Mouse (Mus musculus): ENCODE measurements at regions not wholly inside any gene's neighbourhood (a gene's known extent, or its start where the extent isn't known, plus 50 kb on each side); places are given as distances from the start of the nearest gene placed in this dataset.

DNA sequence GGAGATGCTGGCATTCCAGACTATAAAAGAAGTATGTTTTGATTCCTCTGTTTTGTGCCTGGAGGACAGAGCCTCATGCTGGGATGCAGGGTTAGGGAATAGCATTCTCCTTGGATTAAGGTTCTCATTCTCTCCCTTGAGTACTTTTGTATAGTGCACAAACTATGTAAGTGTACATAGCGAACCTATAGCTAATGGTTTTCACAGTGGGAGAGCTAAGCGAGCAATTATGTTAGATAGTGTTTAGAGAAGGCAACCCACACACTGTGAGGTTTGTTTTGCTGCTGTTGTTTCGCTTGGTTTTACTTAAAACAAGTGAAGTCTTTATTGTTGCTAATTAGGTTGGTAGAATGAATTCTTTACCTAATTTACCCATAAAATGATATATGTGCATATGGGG lies 266.2 kb downstream of the 1700017N19Rik start:
- no peaks in the 10 kb centered on the region for H3K4me1 ChIP-seq (ENCODE audit: control insufficient read depth, insufficient read depth, low read length)
- no peaks in the 10 kb centered on the region for H3K36me3 ChIP-seq (ENCODE audit: control insufficient read depth, insufficient read depth, low read length)
- ATAC-seq (ENCODE audit: low FRiP score) (no peak), DNase-seq (ENCODE audit: low spot score, missing footprints) (no peak)
- 66% methylated on average over 3 of the region's 3 CpGs for WGBS
- no peak overlapping the region for H3K9ac ChIP-seq (ENCODE audit: low read length)
- no peak overlapping the region for H3K4me2 ChIP-seq
- H3K27ac ChIP-seq (ENCODE audit: low read depth, low read length): no peak overlapping the region
- H3K4me3 ChIP-seq (ENCODE audit: low read depth, low read length): no peak overlapping the region
- no peaks in the 10 kb centered on the region for H3K27me3 ChIP-seq (ENCODE audit: control insufficient read depth, insufficient read depth, low read length)
- no peaks in the 10 kb centered on the region for H3K9me3 ChIP-seq (ENCODE audit: control insufficient read depth, low read length)

DNA sequence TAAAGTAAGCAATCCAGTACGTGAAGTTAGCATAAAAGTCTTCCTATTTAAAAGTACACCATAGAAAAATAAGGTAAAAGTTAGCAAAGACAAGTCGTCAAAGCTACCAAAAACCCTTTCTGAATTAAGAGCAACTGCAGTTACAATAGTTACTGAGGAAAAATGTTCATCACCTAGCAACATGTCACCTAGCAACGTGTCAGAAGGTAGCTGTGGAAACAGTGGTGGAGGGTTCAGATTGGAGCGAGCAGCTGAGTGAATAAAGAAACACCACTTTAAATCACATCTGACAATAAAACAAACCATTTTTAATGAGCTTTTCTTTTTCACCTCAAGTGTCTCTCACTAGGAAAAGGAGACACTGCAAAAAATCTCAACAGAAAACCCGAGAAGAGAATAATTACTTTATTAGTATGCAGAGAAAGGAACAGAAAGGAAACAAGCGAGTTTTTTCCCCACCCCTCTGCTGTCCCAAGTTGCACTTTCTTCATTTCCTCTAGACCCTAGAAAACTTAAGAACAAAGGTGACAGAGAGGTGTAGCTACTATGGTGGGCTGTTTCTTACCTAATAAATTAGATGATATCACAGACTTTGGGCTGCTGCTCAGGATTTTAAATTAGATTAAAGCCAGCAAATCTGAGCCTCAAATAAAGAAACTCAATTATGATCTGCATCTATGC lies 275.4 kb downstream of the 1700017N19Rik start:
- Histone ChIP-seq H3K36me3 (ENCODE audit: control insufficient read depth, insufficient read depth, low read length) (no peaks in the 10 kb centered on the region), H3K9me3 (ENCODE audit: control insufficient read depth, low read length) (no peaks in the 10 kb centered on the region), H3K27ac (ENCODE audit: low read depth, low read length) (no peak overlapping the region), H3K9ac (ENCODE audit: low read length) (no peak overlapping the region), H3K27me3 (ENCODE audit: control insufficient read depth, insufficient read depth, low read length) (no peaks in the 10 kb centered on the region), H3K4me1 (ENCODE audit: control insufficient read depth, insufficient read depth, low read length) (peaks cover 3% of the 10 kb centered on the region; the same call in 1 of the 2 replicates), H3K4me3 (ENCODE audit: low read depth, low read length) (no peak overlapping the region), H3K4me2 (peak overlapping the region; percentile 6; the same call in 1 of the 2 replicates)
- ATAC-seq (ENCODE audit: low FRiP score) (peak; percentile 94), DNase-seq (ENCODE audit: low spot score, missing footprints) (peak; percentile 97)
- WGBS: 12% methylated on average over 6 of the region's 6 CpGs

DNA sequence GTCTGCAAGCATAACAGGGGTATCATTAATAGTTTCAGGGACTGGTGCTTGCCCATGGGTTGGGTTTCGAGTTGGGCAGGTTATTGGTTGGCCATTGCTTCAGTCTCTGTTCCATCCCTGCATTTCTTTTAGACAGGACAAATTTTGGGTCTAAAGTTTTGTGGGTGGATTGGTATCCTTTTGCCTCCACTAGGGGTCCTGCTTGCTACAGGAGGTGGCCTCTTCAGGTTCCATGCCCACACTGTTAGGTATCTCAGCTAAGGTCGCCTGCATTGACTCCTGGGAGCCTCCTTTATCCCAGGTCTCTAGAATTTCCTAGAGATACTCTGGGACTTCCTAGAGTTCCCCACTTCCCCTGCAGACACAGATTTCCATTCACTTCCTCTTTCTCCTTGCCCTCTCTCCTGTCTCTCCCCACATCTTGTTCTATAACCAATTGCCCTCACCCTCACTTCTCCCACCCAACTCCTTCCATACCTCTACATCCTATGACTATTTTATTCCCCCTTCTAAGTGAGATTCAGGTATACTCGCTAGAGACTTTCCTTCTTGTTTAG lies 278.2 kb downstream of the 1700017N19Rik start:
- no peak for DNase-seq (ENCODE audit: low spot score, missing footprints)
- no peak overlapping the region for H3K9ac ChIP-seq (ENCODE audit: low read length)
- H3K36me3 ChIP-seq (ENCODE audit: control insufficient read depth, insufficient read depth, low read length): no peaks in the 10 kb centered on the region
- H3K4me2 ChIP-seq: no peak overlapping the region
- no peak for ATAC-seq (ENCODE audit: low FRiP score)
- peaks cover 3% of the 10 kb centered on the region; the same call in 1 of the 2 replicates for H3K4me1 ChIP-seq (ENCODE audit: control insufficient read depth, insufficient read depth, low read length)
- no peak overlapping the region for H3K27ac ChIP-seq (ENCODE audit: low read depth, low read length)
- no peak overlapping the region for H3K4me3 ChIP-seq (ENCODE audit: low read depth, low read length)
- no peaks in the 10 kb centered on the region for H3K9me3 ChIP-seq (ENCODE audit: control insufficient read depth, low read length)
- no peaks in the 10 kb centered on the region for H3K27me3 ChIP-seq (ENCODE audit: control insufficient read depth, insufficient read depth, low read length)
- WGBS: 50% methylated on average over 3 of the region's 3 CpGs

DNA sequence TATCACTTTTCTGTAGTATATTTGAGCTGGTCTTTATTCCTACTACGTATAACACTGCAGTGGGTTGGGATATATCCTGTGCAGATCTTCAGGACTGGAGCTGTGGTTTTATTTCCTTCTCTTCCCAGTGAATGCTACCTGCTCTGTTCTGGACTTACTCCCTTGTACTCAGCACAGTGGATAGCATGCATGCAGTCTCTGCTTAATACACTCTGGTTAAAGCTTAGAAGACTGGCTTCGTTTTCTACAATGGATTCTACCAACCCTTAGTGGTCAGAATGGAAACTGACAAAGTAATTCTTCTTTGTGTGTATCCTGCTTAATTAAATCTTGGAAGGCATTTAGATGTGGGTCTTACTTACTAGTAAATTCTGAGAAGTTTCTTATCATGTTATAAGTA lies 292.3 kb downstream of the 1700017N19Rik start:
- Histone ChIP-seq H3K4me1 (ENCODE audit: control insufficient read depth, insufficient read depth, low read length) (no peaks in the 10 kb centered on the region), H3K9me3 (ENCODE audit: control insufficient read depth, low read length) (no peaks in the 10 kb centered on the region), H3K4me3 (ENCODE audit: low read depth, low read length) (no peak overlapping the region), H3K27ac (ENCODE audit: low read depth, low read length) (no peak overlapping the region), H3K36me3 (ENCODE audit: control insufficient read depth, insufficient read depth, low read length) (no peaks in the 10 kb centered on the region), H3K9ac (ENCODE audit: low read length) (no peak overlapping the region), H3K27me3 (ENCODE audit: control insufficient read depth, insufficient read depth, low read length) (no peaks in the 10 kb centered on the region), H3K4me2 (no peak overlapping the region)
- 83% methylated on average over 2 of the region's 2 CpGs for WGBS
- DNase-seq (ENCODE audit: low spot score, missing footprints) (no peak), ATAC-seq (ENCODE audit: low FRiP score) (no peak)

DNA sequence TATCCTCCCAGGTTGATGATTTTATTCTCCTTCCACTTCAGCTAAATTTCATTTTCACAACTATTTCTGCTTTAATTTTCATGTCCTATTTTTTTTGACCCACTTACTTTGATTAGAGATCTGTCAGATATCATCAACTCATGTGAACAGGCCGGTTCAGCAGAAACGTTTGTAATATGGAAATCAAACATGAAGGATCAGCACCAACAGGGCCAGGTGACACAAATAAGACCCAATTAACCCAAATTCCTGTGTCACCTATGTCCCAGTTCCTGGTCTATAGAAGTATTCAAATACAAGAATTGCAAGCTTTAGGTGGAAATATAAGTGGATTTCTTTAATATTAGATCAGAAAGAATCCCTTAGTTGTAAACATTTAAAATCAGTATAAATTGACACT lies 332.7 kb downstream of the 1700017N19Rik start:
- Histone ChIP-seq H3K9me3 (ENCODE audit: control insufficient read depth, low read length) (no peaks in the 10 kb centered on the region), H3K4me2 (no peak overlapping the region), H3K4me1 (ENCODE audit: control insufficient read depth, insufficient read depth, low read length) (no peaks in the 10 kb centered on the region), H3K9ac (ENCODE audit: low read length) (no peak overlapping the region), H3K36me3 (ENCODE audit: control insufficient read depth, insufficient read depth, low read length) (no peaks in the 10 kb centered on the region), H3K4me3 (ENCODE audit: low read depth, low read length) (no peak overlapping the region), H3K27me3 (ENCODE audit: control insufficient read depth, insufficient read depth, low read length) (no peaks in the 10 kb centered on the region), H3K27ac (ENCODE audit: low read depth, low read length) (no peak overlapping the region)
- ATAC-seq (ENCODE audit: low FRiP score) (no peak), DNase-seq (ENCODE audit: low spot score, missing footprints) (no peak)
- 82% methylated on average over 2 of the region's 2 CpGs for WGBS

DNA sequence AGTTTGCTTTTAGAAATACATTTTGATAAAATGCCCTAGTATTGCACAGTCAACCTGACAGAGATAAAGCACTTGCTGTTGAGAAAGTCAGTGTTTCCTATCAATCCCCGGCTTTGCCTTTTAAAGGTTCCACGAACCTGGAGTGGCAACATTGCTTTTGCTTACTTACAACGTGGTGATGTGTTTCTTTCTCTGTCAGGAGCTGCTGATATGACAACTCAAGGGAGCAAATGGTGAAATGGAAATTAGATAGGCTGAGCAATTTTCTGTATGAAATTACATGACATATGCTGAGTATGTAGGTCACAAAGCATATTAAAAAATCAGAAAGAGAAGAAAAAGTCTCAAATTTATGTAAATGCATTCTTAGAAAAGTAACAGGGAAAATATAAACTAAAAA lies 336.8 kb downstream of the 1700017N19Rik start:
- ATAC-seq (ENCODE audit: low FRiP score) (no peak), DNase-seq (ENCODE audit: low spot score, missing footprints) (no peak)
- Histone ChIP-seq H3K27ac (ENCODE audit: low read depth, low read length) (no peak overlapping the region), H3K27me3 (ENCODE audit: control insufficient read depth, insufficient read depth, low read length) (no peaks in the 10 kb centered on the region), H3K36me3 (ENCODE audit: control insufficient read depth, insufficient read depth, low read length) (no peaks in the 10 kb centered on the region), H3K4me2 (no peak overlapping the region), H3K4me1 (ENCODE audit: control insufficient read depth, insufficient read depth, low read length) (no peaks in the 10 kb centered on the region), H3K9ac (ENCODE audit: low read length) (no peak overlapping the region), H3K9me3 (ENCODE audit: control insufficient read depth, low read length) (no peaks in the 10 kb centered on the region), H3K4me3 (ENCODE audit: low read depth, low read length) (no peak overlapping the region)
- 69% methylated on average over 3 of the region's 3 CpGs for WGBS

DNA sequence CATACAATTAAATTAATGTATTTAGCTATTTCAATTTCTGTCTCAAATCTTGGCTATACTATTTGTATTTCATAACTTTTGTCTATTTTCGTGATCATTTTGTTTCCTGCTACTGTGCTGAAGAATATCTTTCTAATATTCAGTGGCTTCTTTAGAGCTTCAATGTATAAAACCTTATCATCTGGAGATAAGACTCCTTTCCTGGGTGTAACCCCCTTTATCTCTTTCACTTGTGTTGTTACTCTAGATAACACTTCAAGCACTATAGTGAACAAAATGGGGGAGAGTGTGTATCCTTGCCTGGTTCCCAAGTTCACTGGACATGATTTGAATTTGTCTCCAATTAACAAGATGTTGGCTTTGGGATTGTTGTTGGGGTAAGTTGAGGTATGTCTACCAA lies 341.5 kb downstream of the 1700017N19Rik start:
- WGBS: 83% methylated on average over 1 of the region's 1 CpGs
- ATAC-seq (ENCODE audit: low FRiP score) (no peak), DNase-seq (ENCODE audit: low spot score, missing footprints) (no peak)
- H3K27me3 ChIP-seq (ENCODE audit: control insufficient read depth, insufficient read depth, low read length): no peaks in the 10 kb centered on the region
- H3K4me2 ChIP-seq: no peak overlapping the region
- H3K27ac ChIP-seq (ENCODE audit: low read depth, low read length): no peak overlapping the region
- H3K4me3 ChIP-seq (ENCODE audit: low read depth, low read length): no peak overlapping the region
- H3K9me3 ChIP-seq (ENCODE audit: control insufficient read depth, low read length): no peaks in the 10 kb centered on the region
- H3K9ac ChIP-seq (ENCODE audit: low read length): no peak overlapping the region
- no peaks in the 10 kb centered on the region for H3K4me1 ChIP-seq (ENCODE audit: control insufficient read depth, insufficient read depth, low read length)
- H3K36me3 ChIP-seq (ENCODE audit: control insufficient read depth, insufficient read depth, low read length): no peaks in the 10 kb centered on the region

DNA sequence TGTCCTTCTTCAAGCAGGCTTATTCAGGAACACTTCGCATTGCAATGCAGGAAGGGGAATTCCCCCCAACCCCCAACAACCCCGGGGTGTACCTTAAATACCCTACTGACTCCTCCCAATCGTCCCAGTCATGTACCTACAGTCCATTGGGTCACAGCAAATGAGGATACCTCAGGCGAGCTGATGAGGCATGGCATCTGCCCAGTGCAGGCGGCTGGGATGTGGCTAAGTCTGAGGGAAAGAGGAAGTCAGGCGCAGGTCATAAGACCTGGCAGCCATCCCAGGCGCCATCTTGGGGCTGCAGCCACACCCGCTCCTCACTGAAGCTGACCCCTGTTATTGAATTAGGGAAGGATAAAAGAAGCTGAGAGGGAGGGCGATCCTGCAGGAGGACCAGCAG lies 368.1 kb downstream of the 1700017N19Rik start:
- H3K9ac ChIP-seq (ENCODE audit: low read length): no peak overlapping the region
- no peaks in the 10 kb centered on the region for H3K9me3 ChIP-seq (ENCODE audit: control insufficient read depth, low read length)
- no peaks in the 10 kb centered on the region for H3K4me1 ChIP-seq (ENCODE audit: control insufficient read depth, insufficient read depth, low read length)
- H3K27ac ChIP-seq (ENCODE audit: low read depth, low read length): no peak overlapping the region
- no peak overlapping the region for H3K4me2 ChIP-seq
- no peaks in the 10 kb centered on the region for H3K27me3 ChIP-seq (ENCODE audit: control insufficient read depth, insufficient read depth, low read length)
- 92% methylated on average over 9 of the region's 9 CpGs for WGBS
- no peak overlapping the region for H3K4me3 ChIP-seq (ENCODE audit: low read depth, low read length)
- H3K36me3 ChIP-seq (ENCODE audit: control insufficient read depth, insufficient read depth, low read length): no peaks in the 10 kb centered on the region
- ATAC-seq (ENCODE audit: low FRiP score) (no peak), DNase-seq (ENCODE audit: low spot score, missing footprints) (no peak)

DNA sequence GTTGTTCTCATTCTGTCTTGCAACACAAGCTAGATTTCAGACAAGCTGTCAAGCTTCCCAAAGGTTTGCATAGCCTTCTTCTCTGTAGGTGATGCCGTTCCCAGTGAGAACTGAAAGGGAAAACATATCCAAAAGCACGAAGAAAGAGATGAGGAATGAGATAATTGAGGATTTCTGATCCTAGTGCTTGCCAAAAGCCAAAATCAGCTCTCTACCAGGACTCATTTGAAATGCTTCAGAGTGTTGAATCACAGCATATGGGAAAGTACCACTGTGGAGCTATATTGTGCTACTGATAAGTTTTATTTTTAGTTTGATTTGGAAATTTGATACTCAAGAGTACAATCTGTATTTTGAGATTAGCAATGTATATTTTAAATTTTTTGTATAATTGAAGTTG lies 413.2 kb downstream of the 1700017N19Rik start:
- no peak overlapping the region for H3K4me3 ChIP-seq (ENCODE audit: low read depth, low read length)
- no peak overlapping the region for H3K9ac ChIP-seq (ENCODE audit: low read length)
- 75% methylated on average over 2 of the region's 2 CpGs for WGBS
- H3K36me3 ChIP-seq (ENCODE audit: control insufficient read depth, insufficient read depth, low read length): no peaks in the 10 kb centered on the region
- no peaks in the 10 kb centered on the region for H3K9me3 ChIP-seq (ENCODE audit: control insufficient read depth, low read length)
- ATAC-seq (ENCODE audit: low FRiP score): no peak
- no peak for DNase-seq (ENCODE audit: low spot score, missing footprints)
- no peaks in the 10 kb centered on the region for H3K27me3 ChIP-seq (ENCODE audit: control insufficient read depth, insufficient read depth, low read length)
- H3K4me2 ChIP-seq: no peak overlapping the region
- no peak overlapping the region for H3K27ac ChIP-seq (ENCODE audit: low read depth, low read length)
- H3K4me1 ChIP-seq (ENCODE audit: control insufficient read depth, insufficient read depth, low read length): no peaks in the 10 kb centered on the region

Measured in midbrain, embryonic 11.5 days (tissue).